Mouse (Mus musculus): ENCODE measurements at regions not wholly inside any gene's neighbourhood (a gene's known extent, or its start where the extent isn't known, plus 50 kb on each side); places are given as distances from the start of the nearest gene placed in this dataset.

DNA sequence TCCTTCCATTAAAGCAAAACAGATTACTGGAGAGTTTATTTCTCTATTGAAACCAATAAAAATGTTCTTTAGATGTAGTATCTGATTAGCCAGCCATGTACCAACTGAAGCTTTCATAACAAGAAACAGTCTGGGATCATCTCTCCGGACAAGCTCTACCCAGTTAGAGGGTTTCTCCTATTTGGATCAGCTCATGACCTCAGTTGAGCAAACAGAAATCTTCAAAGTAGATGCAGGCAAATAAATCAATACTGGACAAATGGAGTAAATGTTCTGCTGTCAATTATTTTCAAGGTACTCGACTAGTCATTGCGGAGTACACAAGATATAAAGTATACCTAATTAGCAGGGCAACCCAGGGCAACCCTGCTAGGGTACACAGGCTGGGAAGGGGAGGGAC, 67.4 kb downstream of the Avpr1a start:
- DNase-seq (ENCODE audit: low spot score in 2 of 2) = no peak

GRCm38 (mm10) chr10:122519274-122519790, 71.0 kb downstream of the Avpr1a start:
- no peak for DNase-seq (ENCODE audit: low spot score in 2 of 2)

GRCm38 (mm10) chr10:122519981-122520380, 71.7 kb downstream of the Avpr1a start:
- no peak for DNase-seq (ENCODE audit: low spot score in 2 of 2)

- no peak for DNase-seq (ENCODE audit: low spot score in 2 of 2)
Measured at GRCm38 (mm10) chr10:122522631-122523030, 74.3 kb downstream of the Avpr1a start.

GRCm38 (mm10) chr10:122525360-122525759, 77.1 kb downstream of the Avpr1a start:
- no peak for DNase-seq (ENCODE audit: low spot score in 2 of 2)

GRCm38 (mm10) chr10:122525807-122526206, 77.5 kb downstream of the Avpr1a start:
- DNase-seq (ENCODE audit: low spot score in 2 of 2) = no peak

GRCm38 (mm10) chr10:122528222-122528621, 79.9 kb downstream of the Avpr1a start:
- DNase-seq (ENCODE audit: low spot score in 2 of 2) = no peak

GRCm38 (mm10) chr10:122528973-122529703, 80.8 kb downstream of the Avpr1a start:
- DNase-seq (ENCODE audit: low spot score in 2 of 2) = no peak

DNA sequence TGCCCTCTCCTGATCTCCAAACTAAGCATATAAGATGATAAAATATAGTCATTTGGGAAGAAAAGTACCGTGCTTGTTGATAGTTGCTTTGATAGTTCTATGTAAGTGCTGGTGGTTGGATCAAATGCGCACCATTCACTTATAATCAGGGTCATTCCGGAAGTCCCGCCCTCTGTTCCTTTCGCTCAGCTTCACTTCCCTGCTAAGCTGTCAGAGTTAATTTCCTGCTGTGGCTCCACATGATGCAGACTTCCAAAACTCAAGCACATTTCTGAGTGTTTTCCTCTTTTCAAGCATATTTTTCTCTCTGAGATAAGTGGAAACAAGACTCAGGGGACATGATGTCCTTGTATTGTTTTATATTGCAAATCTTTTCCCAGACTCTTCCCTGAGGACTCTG, 86.4 kb downstream of the Avpr1a start:
- no peak for DNase-seq (ENCODE audit: low spot score in 2 of 2)

DNA sequence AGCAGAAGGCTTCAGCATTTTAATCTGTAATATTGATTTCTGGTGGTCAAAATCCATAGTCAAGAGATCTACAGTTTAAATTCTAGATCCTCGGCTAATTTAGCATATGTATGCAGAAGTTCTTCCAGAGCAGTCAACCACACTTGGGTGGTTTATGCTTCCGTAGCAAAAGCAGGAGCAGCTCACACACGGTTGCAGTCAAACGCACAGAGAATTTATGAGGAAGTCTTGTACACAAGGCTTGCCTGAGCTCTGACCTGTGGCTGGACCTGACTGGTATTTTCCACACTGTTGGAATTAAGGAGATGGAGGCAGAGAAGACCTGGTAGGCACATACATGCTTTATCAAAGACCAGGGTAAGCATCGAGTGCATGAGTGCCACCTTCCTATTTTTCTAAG, 86.8 kb downstream of the Avpr1a start:
- no peak for DNase-seq (ENCODE audit: low spot score in 2 of 2)

DNA sequence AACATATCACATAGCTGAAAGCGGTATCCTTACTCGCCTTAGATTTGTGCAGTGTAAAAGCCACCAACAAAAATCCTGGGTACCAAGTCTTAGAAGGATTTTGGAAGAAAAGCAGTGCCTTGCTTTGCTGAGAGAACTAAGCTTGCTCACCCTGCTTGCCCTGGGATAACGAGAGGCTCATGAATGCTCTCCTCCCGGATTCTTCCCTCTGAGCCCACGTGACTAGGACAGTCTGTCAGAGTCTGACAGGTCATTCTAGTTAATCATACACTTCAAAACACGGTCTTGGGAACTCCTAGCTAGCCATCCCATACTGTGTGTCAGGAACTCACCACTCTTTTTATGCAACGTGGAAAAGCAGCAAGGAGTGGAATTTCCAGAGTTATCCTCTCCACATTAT, 91.4 kb downstream of the Avpr1a start:
- no peak for DNase-seq (ENCODE audit: low spot score in 2 of 2)

DNA sequence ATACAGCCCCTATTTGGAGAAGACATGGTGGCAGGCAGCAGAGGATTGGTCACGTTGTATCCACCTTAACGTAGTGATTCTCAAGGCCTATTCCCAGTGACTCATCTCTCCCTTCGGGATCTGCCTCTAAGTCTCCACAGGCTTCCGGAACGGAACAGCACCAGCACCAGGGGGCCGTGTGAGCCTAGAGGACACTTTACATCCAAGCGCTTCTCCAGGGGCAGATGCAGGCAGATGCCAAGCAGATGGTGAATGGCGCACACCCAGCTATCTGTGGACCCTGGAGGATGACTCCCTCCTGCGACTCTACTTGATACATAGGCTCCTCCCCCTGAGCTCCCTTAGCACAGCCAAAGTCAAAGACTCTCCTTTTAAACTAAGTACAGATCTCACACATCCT, 94.3 kb downstream of the Avpr1a start:
- DNase-seq (ENCODE audit: low spot score in 2 of 2) = no peak

- peak; percentile 30 to 32 for DNase-seq (ENCODE audit: low spot score in 2 of 2)
Measured at GRCm38 (mm10) chr10:122544096-122544720, 95.9 kb downstream of the Avpr1a start.

GRCm38 (mm10) chr10:122545029-122545428, 96.7 kb downstream of the Avpr1a start:
- DNase-seq (ENCODE audit: low spot score in 2 of 2) = no peak

- DNase-seq (ENCODE audit: low spot score in 2 of 2) = no peak
Measured at GRCm38 (mm10) chr10:122551586-122551985, 103.3 kb downstream of the Avpr1a start.

GRCm38 (mm10) chr10:122553124-122553822, 105.0 kb downstream of the Avpr1a start:
- DNase-seq (ENCODE audit: low spot score in 2 of 2) = peak; percentile 13 to 32

GRCm38 (mm10) chr10:122553851-122554250, 105.6 kb downstream of the Avpr1a start:
- no peak for DNase-seq (ENCODE audit: low spot score in 2 of 2)

GRCm38 (mm10) chr10:122558660-122559059, 110.4 kb downstream of the Avpr1a start:
- no peak for DNase-seq (ENCODE audit: low spot score in 2 of 2)

DNA sequence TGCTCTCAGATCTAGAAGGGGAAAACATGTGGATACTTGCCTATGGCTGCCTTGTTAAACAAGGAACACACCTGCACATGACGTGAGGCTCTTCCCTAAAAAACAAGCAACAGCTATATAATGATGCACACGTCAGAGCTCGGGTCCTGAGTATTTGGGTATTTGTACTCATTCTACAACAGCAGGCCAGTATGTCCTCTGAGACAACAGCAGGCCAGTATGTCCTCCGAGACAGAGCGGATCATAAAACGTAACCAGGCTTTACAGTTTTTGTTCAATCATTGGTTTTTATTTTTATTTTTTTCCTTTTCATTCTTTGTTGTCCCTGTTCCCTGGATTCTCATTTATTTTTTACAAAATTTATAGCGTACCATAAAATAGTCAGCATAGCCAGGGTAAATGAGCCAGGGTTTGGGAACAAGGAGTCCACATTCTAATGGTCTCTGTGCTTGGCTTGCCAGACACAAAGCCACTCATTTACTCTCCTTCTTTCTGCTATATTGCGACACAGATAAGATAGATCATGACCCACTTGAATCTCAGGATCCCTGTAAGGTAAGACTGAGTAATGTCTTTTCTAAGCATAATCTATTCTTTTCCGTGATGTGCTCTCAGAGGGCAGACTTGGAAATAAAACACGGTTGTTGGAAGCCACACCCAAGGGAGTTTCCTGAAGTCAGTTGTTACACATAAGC, 111.8 kb downstream of the Avpr1a start:
- no peak for DNase-seq (ENCODE audit: low spot score in 2 of 2)

DNA sequence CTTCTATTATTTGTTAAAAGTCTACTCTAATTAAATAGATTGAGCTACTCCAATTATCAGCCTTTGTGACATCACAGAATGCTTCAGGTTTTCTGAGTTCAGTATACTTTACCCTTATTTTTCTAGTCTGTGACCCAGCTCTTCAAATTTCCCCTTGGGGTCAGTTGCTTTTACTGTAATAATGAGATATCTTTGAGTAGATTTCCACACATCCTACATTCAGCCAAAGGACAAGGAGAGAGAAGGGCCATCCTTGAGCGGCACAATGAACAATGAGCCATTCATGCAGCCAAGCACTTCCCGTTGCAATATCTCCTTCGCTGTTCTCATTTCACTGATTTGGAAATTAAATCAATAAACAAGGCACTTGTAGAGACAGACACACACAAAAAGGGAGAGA, 113.6 kb downstream of the Avpr1a start:
- DNase-seq (ENCODE audit: low spot score in 2 of 2) = no peak

- DNase-seq (ENCODE audit: low spot score in 2 of 2) = no peak
Measured at GRCm38 (mm10) chr10:122562542-122562941, 114.2 kb downstream of the Avpr1a start.

DNA sequence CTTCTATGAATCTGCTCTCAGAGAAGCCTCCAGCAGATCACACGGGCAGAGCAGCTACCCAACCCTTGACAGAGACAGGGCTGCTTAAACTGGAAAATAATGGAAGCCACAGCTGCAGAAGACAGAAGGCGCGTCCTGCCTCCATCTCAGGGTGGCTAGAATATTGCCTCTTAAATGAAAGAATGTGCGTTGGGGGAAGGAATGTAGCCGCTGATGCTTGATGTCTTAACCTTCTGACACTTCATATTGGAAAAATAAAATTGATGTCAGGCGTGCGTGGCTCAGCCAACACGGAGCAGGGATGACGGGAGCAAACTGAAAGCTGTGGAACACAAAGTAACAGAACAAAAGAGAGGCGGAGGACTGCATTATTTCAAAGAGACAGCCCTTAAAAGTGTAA, 114.6 kb upstream of the Ppm1h start:
- DNase-seq (ENCODE audit: low spot score in 2 of 2) = no peak
